Mouse (Mus musculus) embryonic facial prominence, embryonic 14.5 days (tissue): ENCODE results near the gene Psmb7. TPM values are rescaled to one million over a fixed set of nuclear protein-coding genes. Genes with fewer than 3 reads are reported as not detected.

Source experiments
- ATAC-seq: fragments of 200-750 bp; cut with Nextera tagmentation; 2 replicates; pipeline ENCODE4 v1.8.0; 2017; ENCODE audit warnings: low read depth, moderate number of reproducible peaks, moderate TSS enrichment
- DNase-seq: peaks from one replicate; pipeline ENCODE4 v3.0.0-alpha.2; 2015; ENCODE audit warnings: low spot score
- H3K27ac ChIP-seq: fragments of 300-500 bp; sonication (generic); replicated peaks from 2 replicates; pipeline ENCODE4 v1.5.1; 2014; ENCODE audit warnings: low read depth, mild to moderate bottlenecking, low read length, moderate library complexity
- H3K27me3 ChIP-seq: fragments of 300-500 bp; sonication (generic); replicated peaks from 2 replicates; pipeline ENCODE4 v1.6.1; 2014; ENCODE audit warnings: low read length; ENCODE audit not compliant: control insufficient read depth, insufficient read depth
- H3K36me3 ChIP-seq: fragments of 300-500 bp; sonication (generic); 2 replicates; pipeline ENCODE4 v1.6.1; 2014; ENCODE audit warnings: low read length, mixed read lengths; ENCODE audit not compliant: control insufficient read depth, insufficient read depth
- H3K4me1 ChIP-seq: fragments of 300-500 bp; sonication (generic); 2 replicates; pipeline ENCODE4 v1.6.1; 2014; ENCODE audit warnings: antibody characterized with exemption, low read length; ENCODE audit not compliant: control insufficient read depth, insufficient read depth
- H3K4me2 ChIP-seq: fragments of 300-500 bp; sonication (generic); 2 replicates; pipeline ENCODE4 v1.6.1; 2014; ENCODE audit warnings: low read depth, mild to moderate bottlenecking, low read length, moderate library complexity, mixed read lengths
- H3K4me3 ChIP-seq: fragments of 300-500 bp; sonication (generic); 2 replicates; pipeline ENCODE4 v1.5.1; 2014; ENCODE audit warnings: low read depth, mild to moderate bottlenecking, low read length
- H3K9ac ChIP-seq: fragments of 300-500 bp; sonication (generic); 2 replicates; pipeline ENCODE4 v1.6.1; 2014; ENCODE audit warnings: low read depth, mild to moderate bottlenecking, low read length, moderate library complexity, mixed read lengths
- H3K9me3 ChIP-seq: fragments of 300-500 bp; sonication (generic); 2 replicates; pipeline ENCODE4 v1.6.1; 2016; ENCODE audit warnings: low read length; ENCODE audit not compliant: control insufficient read depth
- WGBS: fragments of 180-500 bp; shearing (Covaris S2); extraction: QIAGEN DNeasy Blood & Tissue Kit; methylation state at CpG from one replicate; pipeline ENCODE4 v1.1.7; 2014; 5-methylcytosine and 5-hydroxymethylcytosine counted together
- polyA plus RNA-seq: library from polyadenylated mRNA; unstranded; fragments of >200 nt; fragmentation: Nextera tagmentation; extraction: Ambion mirVana; gene quantifications from 2 replicates; pipeline ENCODE4 v1.2.1, GENCODE M21; 2014

Gene Psmb7
- polyA plus RNA-seq, 1 experiment from 2014 or later: 243 TPM

GRCm38 (mm10) chr2:38554226-38554995 lies 89.5 kb downstream of the Psmb7 start:
- no peaks in the 10 kb centered on the region for H3K27me3 ChIP-seq
- ATAC-seq: peak; percentile 39; the same call in 1 of the 2 replicates
- H3K9me3 ChIP-seq: no peaks in the 10 kb centered on the region
- DNase-seq: no peak
- 74% methylated on average over 19 of the region's 19 CpGs for WGBS
- no peak overlapping the region for H3K9ac ChIP-seq
- H3K4me1 ChIP-seq: no peaks in the 10 kb centered on the region
- no peak overlapping the region for H3K4me2 ChIP-seq
- H3K36me3 ChIP-seq: peaks cover 42% of the 10 kb centered on the region
- H3K27ac ChIP-seq: no peak overlapping the region
- H3K4me3 ChIP-seq: no peak overlapping the region

- Histone ChIP-seq H3K4me2 (no peak overlapping the region), H3K4me1 (no peaks in the 10 kb centered on the region), H3K9me3 (no peaks in the 10 kb centered on the region), H3K27me3 (no peaks in the 10 kb centered on the region), H3K36me3 (peaks cover 29% of the 10 kb centered on the region), H3K4me3 (no peak overlapping the region), H3K27ac (no peak overlapping the region), H3K9ac (no peak overlapping the region)
- ATAC-seq (no peak), DNase-seq (no peak)
- 75% methylated on average over 15 of the region's 15 CpGs for WGBS
Measured at GRCm38 (mm10) chr2:38552004-38552443, 91.9 kb downstream of the Psmb7 start.

- H3K9ac ChIP-seq: no peak overlapping the region
- H3K4me1 ChIP-seq: peaks cover 11% of the 10 kb centered on the region; the same call in 1 of the 2 replicates
- H3K27ac ChIP-seq: no peak overlapping the region
- no peak overlapping the region for H3K4me2 ChIP-seq
- ATAC-seq (no peak), DNase-seq (no peak)
- H3K36me3 ChIP-seq: peaks cover 29% of the 10 kb centered on the region
- no peaks in the 10 kb centered on the region for H3K27me3 ChIP-seq
- WGBS: 66% methylated on average over 11 of the region's 11 CpGs
- no peaks in the 10 kb centered on the region for H3K9me3 ChIP-seq
- H3K4me3 ChIP-seq: no peak overlapping the region
Measured at GRCm38 (mm10) chr2:38547793-38548517, 95.9 kb downstream of the Psmb7 start.

GRCm38 (mm10) chr2:38546748-38547147 lies 97.1 kb downstream of the Psmb7 start:
- Histone ChIP-seq H3K9me3 (no peaks in the 10 kb centered on the region), H3K4me2 (no peak overlapping the region), H3K27ac (no peak overlapping the region), H3K27me3 (no peaks in the 10 kb centered on the region), H3K36me3 (peaks cover 18% of the 10 kb centered on the region), H3K9ac (no peak overlapping the region), H3K4me1 (peaks cover 11% of the 10 kb centered on the region; the same call in 1 of the 2 replicates), H3K4me3 (no peak overlapping the region)
- DNase-seq (no peak), ATAC-seq (no peak)
- 69% methylated on average over 5 of the region's 5 CpGs for WGBS

- ATAC-seq (0 out of 2 replicates have a peak, but pooled peaks have one; percentile 43), DNase-seq (peak; percentile 65)
- no peaks in the 10 kb centered on the region for H3K9me3 ChIP-seq
- H3K36me3 ChIP-seq: peaks cover 12% of the 10 kb centered on the region
- no peak overlapping the region for H3K4me2 ChIP-seq
- H3K9ac ChIP-seq: no peak overlapping the region
- no peak overlapping the region for H3K27ac ChIP-seq
- 14% methylated on average over 6 of the region's 6 CpGs for WGBS
- H3K4me1 ChIP-seq: peaks cover 11% of the 10 kb centered on the region; the same call in 1 of the 2 replicates
- H3K27me3 ChIP-seq: no peaks in the 10 kb centered on the region
- H3K4me3 ChIP-seq: no peak overlapping the region
Measured at GRCm38 (mm10) chr2:38546222-38546621, 97.7 kb downstream of the Psmb7 start.

- Histone ChIP-seq H3K9me3 (no peaks in the 10 kb centered on the region), H3K4me3 (no peak overlapping the region), H3K9ac (no peak overlapping the region), H3K4me2 (no peak overlapping the region), H3K4me1 (peaks cover 11% of the 10 kb centered on the region; the same call in 1 of the 2 replicates), H3K27me3 (no peaks in the 10 kb centered on the region), H3K27ac (no peak overlapping the region), H3K36me3 (peaks cover 7% of the 10 kb centered on the region; the same call in 1 of the 2 replicates)
- ATAC-seq (no peak), DNase-seq (no peak)
Measured at GRCm38 (mm10) chr2:38545706-38546105, 98.2 kb downstream of the Psmb7 start.

- Histone ChIP-seq H3K4me2 (no peak overlapping the region), H3K4me3 (no peak overlapping the region), H3K27ac (no peak overlapping the region), H3K27me3 (no peaks in the 10 kb centered on the region), H3K9me3 (no peaks in the 10 kb centered on the region), H3K4me1 (peaks cover 11% of the 10 kb centered on the region; the same call in 1 of the 2 replicates), H3K36me3 (0 out of 2 replicates have a peak, but pooled peaks cover under 1% of the 10 kb centered on the region), H3K9ac (no peak overlapping the region)
- DNase-seq: no peak
- 50% methylated on average over 6 of the region's 6 CpGs for WGBS
- ATAC-seq: no peak
Measured at GRCm38 (mm10) chr2:38544982-38545381, 98.9 kb downstream of the Psmb7 start.

- ATAC-seq (no peak), DNase-seq (no peak)
- Histone ChIP-seq H3K9ac (no peak overlapping the region), H3K27me3 (no peaks in the 10 kb centered on the region), H3K9me3 (no peaks in the 10 kb centered on the region), H3K4me2 (no peak overlapping the region), H3K27ac (no peak overlapping the region), H3K36me3 (no peaks in the 10 kb centered on the region), H3K4me1 (peaks cover 11% of the 10 kb centered on the region; the same call in 1 of the 2 replicates), H3K4me3 (no peak overlapping the region)
Measured at GRCm38 (mm10) chr2:38544341-38544740, 99.5 kb downstream of the Psmb7 start.
